Mouse (Mus musculus) ovary, adult 18-20 months (tissue): ENCODE measurements around the gene Mapk8ip3.

Experiments used
- DNase-seq: peaks from one replicate; pipeline ENCODE4 v3.0.0; 2022; ENCODE audit warnings: low spot score, mixed read lengths

Mapk8ip3 gene

DNA sequence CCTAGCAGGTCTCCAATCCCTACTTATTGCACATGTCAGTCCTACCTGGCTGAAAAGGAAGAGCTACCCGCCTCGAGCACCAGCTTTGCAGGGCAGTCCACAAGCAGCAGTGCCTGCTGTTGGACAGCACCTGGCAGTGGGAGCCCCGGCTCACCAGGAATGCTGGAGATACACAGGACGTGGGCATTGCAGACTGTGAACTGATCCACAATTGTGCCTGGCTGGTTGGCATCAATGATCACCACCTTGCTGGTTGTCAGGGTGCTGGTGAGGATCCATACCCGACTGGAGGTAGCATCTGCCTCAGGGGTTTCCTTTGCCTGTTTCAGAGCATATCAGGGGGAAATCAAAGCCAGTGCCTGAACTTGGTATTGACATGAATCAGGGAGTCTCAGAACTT, 34.7 kb downstream of the Mapk8ip3 start:
- DNase-seq = no peak

DNA sequence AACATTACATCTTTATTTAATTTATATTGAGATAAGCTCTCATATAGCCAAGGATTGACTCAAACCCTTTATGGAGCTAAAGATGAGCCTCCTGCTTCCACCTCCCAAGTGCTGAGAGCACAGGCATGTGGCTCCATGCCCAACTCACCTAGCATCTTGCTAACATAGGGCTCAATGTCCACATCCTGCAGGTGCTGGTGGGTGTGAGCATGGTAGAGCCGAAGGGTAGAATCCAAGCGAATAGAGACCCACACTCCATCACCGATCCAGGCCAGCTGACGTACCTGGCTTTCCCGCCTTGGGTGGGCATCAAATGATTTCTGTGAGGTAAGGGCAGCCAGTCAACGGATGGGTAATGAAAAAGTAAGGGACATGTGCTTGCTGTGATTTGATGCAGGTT, 36.8 kb downstream of the Mapk8ip3 start:
- no peak for DNase-seq

DNA sequence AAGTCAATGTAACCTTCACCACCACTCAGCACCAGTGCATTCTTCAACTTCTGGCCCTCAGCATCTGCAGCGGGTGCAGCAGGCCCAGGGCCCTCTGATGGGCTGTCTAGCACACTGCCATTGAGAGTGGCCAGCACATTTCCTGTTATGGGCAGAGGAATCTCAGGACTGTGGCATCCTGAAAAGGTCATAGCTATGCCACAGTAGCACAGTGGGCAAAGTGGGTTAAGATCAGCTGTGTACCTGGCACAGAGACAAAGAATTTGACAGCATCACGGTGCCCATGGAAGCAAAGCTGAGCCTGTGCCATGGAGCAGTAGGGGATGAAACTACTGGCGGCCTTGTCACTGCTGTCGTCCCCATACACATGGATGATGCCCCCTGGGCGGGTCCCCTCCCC, 37.6 kb downstream of the Mapk8ip3 start:
- DNase-seq = no peak

DNA sequence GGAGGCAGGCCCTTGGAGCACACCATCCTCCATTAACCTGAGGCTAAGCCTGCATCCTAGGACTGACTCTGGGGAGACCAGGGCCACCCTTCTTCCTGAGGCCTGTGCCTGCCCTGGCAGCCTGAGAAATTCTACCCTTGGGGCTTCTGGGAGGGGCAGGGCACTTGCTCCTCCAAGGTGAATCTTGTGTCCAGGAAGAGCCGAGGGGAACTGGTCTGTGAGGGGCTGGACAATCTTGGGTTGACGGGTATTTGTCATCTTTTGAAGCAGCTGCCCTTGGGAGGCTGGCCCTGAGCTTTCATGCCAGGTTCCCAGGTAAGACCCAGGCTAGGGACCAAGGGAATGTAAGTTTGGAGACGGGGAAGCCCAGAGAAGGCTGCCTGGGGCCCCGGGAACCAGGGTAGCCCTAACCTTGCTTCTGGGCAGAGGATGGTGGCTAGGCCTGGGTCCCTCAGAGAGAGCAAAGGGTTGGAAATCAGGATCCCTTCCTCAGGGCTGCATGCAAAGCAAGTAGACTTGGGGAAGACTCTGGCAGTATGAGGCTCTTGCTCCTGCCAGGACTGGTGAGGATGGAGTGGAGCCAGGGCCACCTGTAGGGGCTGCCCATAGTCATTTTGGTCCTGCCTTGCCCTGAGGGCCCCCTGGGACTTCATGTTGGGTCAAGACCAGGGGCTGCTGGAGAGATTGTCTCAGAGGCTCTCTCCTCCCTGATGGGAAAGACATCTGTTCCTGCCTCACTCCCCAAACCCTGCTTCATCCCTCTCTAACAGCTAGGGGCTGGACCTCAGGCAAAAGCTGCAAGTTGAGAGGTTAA, 38.5 kb downstream of the Mapk8ip3 start:
- DNase-seq = peak; percentile 1

DNA sequence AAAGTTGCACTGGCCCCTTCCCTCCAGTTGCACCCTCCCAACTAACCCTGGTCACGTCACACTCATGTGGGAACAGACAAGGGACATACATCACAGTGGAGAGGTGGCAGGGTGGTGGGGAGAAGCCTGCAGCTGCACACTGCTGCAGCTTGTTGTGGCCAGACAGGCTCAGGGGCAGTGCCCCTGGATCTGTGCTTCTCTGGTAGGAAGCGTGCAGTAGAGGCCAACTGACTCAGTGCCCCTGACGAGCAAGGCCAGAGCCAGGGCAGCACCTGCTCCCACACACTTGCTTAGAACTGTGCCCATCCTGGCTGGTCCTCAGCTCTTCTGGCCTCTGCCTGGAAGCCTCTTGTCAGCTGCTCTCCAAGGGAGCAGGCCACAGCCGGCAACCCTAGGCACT, 39.2 kb downstream of the Mapk8ip3 start:
- DNase-seq = no peak

DNA sequence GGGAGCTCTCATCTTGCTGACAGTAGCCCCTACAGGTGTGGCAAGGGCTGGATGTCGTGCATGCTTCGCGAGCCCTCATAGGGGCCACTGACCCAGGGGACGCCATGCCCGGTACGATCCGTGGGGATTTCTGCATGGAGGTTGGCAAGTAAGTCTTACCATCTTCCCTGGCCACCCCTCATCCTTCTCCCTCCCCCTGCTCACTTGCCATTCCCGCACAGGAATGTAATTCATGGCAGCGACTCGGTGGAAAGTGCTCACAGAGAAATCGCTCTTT, 39.8 kb downstream of the Mapk8ip3 start:
- no peak for DNase-seq

DNA sequence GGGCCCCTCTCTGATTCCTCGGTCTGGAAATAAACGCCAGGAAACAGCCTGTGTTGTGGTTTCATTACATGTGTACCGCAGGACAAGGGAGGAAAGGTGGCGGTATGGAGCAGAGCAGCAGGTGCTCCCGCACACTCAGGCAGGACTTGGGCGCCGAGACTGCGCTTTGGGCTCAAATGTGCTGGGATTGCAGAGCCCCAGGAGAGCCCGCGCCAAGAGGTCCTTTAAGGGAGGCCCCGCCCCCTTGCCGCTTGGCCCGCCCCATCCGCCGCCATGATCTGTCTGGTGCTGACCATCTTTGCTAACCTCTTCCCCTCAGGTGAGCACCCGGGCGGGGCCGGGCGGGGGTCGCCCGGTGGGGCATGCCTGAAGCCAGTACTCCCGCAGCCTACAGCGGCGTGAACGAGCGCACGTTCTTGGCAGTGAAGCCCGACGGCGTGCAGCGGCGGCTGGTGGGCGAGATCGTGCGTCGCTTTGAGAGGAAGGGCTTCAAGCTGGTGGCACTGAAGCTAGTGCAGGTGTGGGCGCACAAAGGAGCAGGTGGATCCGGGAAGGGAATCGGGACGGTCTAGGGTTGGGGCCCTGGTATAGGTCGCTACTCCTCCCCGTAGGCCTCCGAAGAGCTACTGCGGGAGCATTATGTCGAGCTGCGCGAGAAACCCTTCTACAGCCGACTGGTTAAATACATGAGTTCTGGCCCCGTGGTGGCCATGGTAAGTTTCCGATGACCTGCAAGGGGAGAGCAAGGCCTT, 40.4 kb downstream of the Mapk8ip3 start, which contains the start of gene Nme3:
TSS of gene Nme3 (plus strand) at position 260 of the 752 bp plus-strand sequence.
- DNase-seq = peak; percentile 59

DNA sequence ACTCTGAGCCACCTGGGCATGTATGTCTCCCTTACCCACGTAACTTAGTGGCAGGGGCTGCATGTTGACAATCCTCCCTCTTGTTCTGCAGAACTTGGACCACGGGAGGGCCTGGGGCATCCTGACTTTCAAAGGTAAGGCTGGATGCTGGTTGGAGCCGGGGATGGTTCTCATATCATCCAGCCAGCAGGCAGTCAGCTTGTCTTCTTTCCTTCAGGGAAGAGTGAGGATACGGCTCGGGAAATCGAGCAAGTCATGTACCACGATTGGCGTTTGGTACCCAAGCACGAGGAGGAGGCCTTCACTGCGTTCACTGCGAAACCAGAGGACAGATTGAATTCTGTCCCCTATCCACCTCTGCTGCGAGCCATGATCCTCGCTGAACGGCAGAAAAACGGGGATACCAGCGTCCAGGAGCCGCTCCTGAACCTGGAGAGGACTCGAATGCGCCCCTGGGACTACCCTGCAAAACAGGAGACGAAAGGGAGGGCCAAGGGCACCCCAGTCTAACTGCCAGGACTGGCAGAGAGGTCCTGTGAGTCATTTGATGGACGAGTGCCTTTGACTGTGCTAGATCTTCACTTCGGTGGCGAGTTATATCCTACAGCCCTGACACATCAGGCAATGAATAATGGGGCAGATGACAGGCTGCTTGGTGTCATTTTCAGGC, 41.1 kb downstream of the Mapk8ip3 start:
- peak; percentile 2 for DNase-seq

DNA sequence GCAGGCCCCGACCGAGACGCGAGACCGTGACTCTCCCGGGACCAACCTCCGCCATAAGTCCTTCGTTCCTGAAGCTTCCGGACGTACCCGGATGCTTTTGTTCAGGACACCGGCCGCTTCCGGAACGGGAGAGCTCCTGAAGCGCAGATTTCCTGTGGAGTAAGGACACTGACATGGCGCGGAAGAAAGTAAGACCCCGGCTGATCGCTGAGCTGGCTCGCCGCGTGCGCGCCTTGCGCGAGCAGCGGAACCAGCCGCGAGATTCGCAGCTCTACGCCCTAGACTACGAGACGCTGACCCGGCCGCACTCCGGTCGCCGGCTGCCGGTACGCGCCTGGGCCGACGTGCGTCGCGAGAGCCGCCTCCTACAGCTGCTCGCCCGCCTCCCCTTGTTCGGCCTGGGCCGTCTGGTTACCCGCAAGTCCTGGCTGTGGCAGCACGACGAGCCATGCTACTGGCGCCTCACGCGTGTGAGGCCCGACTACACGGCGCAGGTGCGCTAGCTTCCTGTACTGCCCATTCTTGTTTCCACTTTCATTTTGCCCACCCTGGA, 41.7 kb downstream of the Mapk8ip3 start, which contains the start of the genes Eme2 and Mrps34:
TSS of gene Eme2 (minus strand) at position 93 of the 553 bp plus-strand sequence.
TSS of gene Mrps34 (plus strand) at position 122 of the 553 bp plus-strand sequence.
- peak; percentile 62 for DNase-seq

DNA sequence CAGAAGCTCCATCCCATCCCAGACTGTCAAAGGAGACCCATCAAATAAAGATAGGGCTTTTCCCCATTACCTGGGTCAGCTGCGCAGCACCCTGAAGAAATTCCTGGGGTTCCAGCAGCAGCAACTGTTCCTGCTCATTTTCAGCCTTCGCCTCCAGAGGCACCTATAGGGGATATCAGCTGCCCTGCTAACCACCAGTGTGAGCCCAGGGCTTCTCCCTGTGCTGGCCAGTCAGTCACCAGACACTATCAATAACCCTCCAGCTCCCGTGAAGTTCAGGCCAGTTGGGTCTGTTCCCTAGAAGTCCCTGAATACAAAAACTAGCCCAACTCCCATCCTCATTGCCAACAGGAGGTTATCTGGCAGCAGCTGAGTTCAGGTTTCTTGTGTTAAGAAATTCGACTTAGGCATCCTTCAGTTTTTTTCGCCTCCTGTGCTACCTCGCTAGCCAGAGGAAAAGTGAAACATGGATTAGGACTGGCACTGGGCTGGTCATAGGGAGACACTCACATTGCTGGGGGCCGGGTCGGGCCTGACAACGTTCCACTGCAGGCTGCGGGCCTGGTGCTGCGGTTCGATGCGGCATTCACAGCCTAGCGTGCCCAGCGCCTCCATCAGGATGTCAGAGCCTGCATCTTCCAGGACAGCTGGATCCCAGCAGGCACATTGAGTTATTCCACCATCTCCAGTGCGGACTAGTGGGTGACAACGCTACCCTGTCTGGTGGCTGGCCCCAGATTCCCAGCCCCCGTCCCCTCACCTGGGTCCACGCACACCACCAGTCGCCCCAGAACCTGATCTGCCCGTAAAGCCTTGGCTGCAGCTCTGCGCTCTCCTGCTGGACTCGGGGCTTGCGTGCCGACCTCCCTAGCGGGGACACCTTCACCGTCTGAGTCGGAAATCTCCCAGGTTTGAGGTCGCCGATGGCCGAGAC, 42.4 kb downstream of the Mapk8ip3 start:
- no peak for DNase-seq

DNA sequence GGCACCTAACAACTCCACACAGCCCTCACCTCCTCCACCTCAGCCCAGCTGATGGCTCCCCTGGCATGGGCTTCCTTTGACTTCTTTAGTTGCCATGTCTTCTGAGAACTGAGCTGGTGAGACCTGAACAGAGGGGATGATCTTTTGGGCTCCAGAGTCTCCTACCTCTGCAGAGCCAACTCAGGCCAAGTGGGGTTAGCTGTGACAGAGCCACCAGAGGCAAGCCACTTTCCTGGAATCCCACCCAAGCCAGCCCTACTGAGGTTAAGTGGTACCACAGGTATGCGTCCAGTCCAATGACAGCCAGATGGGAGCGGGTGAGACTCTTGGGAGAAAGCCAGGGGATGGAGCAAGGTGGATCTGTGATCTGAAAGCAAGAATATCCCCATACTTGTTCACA, 43.5 kb downstream of the Mapk8ip3 start:
- DNase-seq = no peak

DNA sequence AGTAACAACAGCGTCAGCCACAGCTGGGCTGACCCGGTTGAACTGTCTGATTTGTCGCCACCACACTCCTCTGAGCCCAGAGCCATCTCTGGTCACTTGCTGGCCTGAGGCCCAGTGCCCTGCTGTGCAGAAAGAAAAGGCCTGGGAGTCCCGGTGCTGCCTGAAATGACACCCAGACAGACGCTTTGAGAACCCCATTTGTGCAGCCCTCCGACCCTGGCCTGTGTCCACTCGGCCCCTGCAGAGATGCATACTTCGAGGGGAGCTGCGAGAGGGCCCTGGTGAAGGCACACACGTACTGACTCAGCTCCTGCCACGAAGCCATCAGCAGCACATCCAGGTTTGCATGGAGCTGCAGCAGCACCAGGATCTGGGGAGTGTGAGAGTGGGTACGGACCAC, 44.0 kb downstream of the Mapk8ip3 start:
- DNase-seq = no peak

DNA sequence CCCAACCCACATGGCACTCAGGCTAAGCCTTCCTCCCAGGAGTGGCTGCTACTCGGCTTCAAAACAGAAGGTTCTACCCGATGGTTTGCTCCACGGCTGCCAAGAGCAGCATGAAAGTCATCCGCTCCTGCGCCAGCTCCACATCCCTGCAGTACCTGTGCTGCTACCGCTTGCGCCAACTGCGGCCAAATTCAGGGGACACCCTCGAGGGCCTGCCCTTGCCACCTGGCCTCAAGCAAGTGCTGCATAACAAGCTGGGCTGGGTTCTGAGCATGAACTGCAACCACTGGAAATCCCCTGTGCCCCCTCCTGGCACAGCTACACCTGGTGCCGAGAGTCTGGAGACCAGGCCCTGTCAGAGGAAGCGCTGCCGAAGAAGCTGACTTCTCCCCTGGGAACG, 45.5 kb downstream of the Mapk8ip3 start:
- DNase-seq = no peak

DNA sequence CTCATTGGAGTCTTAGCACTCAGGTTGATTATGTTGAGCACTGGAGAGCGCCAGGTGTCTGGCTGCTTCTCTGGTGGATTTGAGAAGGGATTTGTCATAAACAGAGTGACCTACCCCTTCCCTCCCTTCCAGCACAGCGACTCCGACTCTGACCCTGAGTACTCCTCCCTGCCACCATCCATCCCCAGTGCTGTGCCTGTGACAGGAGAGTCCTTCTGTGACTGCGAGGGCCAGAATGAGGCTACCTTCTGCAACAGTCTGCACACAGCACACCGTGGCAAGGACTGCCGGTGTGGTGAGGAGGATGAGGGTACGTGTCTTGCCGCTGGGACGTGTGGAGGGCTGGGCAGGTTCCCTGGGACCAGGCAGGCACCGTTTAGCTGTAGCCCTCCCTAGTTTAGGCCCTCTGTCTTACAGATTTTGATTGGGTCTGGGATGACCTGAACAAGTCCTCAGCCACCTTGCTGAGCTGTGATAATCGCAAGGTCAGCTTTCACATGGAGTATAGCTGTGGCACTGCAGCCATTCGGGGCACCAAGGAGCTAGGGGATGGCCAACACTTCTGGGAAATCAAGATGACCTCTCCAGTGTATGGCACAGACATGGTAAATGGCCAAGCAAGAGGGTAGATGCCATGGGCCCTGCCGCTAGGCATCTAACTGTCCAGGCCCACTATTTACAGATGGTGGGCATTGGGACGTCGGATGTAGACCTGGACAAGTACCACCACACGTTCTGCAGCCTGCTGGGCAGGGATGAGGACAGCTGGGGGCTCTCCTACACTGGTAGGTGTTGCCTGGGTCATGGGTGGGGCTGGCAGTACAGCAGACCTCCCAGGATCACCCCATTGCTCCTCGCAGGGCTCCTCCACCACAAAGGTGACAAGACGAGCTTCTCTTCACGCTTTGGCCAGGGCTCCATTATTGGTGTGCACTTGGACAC, 46.4 kb downstream of the Mapk8ip3 start:
- no peak for DNase-seq

DNA sequence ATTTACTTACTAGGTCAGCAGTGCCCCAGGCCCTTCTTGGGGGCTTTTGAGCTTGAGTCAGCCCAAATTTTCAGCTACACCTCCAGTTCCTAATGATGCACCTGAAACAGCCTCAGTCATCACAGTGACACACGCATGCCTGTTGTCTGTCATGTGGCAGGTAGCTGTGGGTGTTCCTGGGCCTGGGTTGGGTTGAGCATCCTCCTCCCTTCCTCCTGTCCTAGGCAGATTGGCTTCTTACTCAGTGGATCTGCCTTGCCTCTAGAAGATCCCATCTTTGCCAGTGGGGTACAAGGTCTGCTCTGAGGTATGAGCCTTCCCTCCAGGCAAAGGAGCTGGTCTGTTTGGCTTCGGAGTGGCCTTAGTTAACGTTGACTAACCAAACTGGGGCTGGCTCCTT, 47.9 kb downstream of the Mapk8ip3 start:
- DNase-seq = no peak

DNA sequence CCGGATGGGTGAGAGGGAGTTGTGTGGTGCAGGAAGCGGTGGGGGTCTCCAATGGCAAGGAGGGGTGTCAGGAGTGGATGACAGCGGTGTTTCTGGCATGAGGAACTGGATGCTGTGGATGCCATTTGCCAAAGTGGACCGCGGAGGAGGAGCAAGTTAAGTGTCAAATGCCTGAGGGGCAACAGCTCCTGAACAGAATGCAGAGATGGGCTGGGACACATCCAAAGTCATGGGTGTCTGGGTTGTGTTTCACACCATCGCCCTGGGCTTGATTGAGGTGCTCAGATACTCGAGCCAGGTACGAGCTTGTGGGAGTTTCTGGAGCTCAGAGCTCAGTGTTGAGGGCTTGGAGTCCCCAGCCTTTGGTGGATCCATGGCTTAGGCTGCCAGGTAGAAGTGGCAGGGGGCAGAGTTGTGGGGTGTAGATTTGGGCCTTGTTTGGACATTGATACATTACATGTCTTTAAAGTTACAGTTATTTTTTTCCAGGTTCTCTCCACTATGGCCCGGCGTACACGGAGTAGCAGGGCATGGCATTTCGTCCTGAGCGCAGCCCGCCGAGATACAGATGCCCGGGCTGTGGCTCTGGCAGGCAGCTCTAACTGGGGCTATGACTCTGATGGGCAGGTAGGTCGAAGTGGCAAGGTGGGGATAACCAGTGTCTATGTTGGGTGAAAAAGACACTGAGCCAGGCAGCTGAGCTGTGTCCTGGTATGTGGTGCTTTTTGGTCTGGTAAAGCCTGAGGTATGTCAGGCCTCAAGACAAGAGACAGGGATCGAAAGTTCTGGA, 49.3 kb downstream of the Mapk8ip3 start:
- no peak for DNase-seq

DNA sequence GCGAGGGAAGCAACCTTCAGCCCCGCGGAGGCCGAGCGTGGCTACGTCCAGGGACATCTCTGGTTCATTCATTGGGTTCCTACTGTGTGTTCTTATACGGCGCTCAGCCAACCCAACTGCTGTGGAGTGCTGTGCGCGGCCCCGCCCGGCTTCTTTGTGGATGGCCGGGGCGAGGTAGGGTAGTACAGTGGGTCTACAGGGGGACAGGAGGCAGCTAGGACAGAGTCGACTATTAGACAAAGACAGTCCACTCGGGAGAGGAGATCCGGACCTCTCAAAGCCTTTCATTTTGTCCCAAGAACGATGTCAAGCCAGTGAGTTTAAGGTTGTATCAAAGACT, 49.9 kb downstream of the Mapk8ip3 start:
- DNase-seq = no peak

DNA sequence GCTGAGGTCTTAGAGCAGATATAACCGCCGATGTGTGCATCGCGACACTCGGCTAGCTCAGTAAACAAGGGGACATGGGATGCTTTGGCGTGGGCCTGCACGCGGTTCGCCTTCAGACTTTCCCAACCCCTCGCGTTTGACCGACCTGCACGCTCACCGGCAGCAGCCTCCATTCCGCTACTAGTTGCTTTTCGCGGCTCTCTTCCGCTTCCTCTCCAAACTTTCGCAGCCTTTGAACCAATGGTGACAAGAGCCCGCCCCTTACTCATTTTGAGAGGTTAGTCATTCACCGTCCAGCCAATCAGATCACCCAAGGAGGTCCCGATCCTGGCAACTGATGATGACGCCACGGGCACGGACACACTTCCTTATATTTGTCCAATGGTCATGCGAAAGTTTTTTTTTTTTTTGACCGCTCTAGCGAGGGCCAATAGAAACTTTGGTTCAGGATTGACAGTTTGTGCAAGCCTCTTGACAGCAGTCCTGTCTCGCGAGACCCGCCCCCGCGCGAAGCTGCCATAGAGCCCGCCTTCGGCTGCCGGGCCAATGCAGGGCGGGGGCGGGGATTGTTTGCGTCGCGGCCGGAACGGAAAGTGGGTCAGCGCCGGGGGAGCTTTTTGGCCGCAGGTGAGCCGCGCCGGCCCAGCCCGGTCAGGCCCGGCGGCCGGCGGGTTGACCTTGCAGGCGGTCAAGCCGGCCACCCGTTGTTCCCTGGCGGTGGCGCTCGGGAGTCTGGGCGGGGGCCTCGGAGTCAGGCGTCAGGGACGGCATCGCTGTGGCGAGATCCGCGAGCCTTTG, 50.4 kb downstream of the Mapk8ip3 start, which contains the start of the genes Nubp2 and Spsb3:
TSS of gene Nubp2 (minus strand) at position 216 of the 798 bp plus-strand sequence.
TSS of gene Spsb3 (plus strand) at position 510 of the 798 bp plus-strand sequence.
- peak; percentile 99 for DNase-seq
